ENCODE assay signal across 10 mouse cellular contexts in genomic region chr11:117627060-117627562, GRCm38 (mm10). TPM values are rescaled to one million over a fixed set of nuclear protein-coding genes. Genes with fewer than 3 reads are reported as not detected.
DNase-seq lines count a peak whose midpoint lies in the region; ATAC-seq and TF ChIP-seq lines count a peak whose summit lies in the region.
"Had no signal": no experiment of that assay in that cellular context is flagged by ENCODE, and none has a peak within 500 bp of the region (broad histone marks: within the 10 kb centered on the region; RNA-seq: fewer than 3 reads in every experiment).

No protein-coding gene starts in this region.

- peak overlapping the region; percentile 39 for H3K9ac ChIP-seq in forebrain, postnatal 0 days
- H3K9ac ChIP-seq: heart, embryonic 15.5 days; liver, embryonic 13.5 days had no signal

- no peak overlapping the region for H3K4me3 ChIP-seq in forebrain, postnatal 0 days (ENCODE audit: low read depth, low read length)
- no peak overlapping the region for H3K4me3 ChIP-seq in kidney, adult 2 months (ENCODE audit: insufficient read depth, low read depth, low read length)
- H3K4me3 ChIP-seq: heart, embryonic 15.5 days; liver, embryonic 13.5 days had no signal

- 12% methylated on average over 5 of the region's 5 CpGs for WGBS in forebrain, postnatal 0 days
- WGBS in kidney, adult 2 months: 62% methylated on average over 5 of the region's 5 CpGs

- peak overlapping the region; percentile 86 for H3K27ac ChIP-seq in forebrain, postnatal 0 days (ENCODE audit: low read depth, low read length)
- H3K27ac ChIP-seq in kidney, adult 2 months (ENCODE audit: insufficient read depth, low read depth, low read length): no peak overlapping the region
- H3K27ac ChIP-seq: heart, embryonic 15.5 days; liver, embryonic 13.5 days had no signal

- peak overlapping the region; percentile 42 for H3K4me2 ChIP-seq in forebrain, postnatal 0 days (ENCODE audit: low read depth)
- H3K4me2 ChIP-seq: heart, embryonic 15.5 days; liver, embryonic 13.5 days had no signal

- no peak for TF ChIP-seq CTCF in forebrain, postnatal 0 days (IDR thresholded peaks at IDR 0.05; ENCODE audit: low read depth)
- no peak for TF ChIP-seq CTCF in kidney, adult 2 months (conservative IDR thresholded peaks at IDR 0.05; ENCODE audit: insufficient read depth, insufficient read length, low read depth, low read length)

- no peaks in the 10 kb centered on the region for H3K36me3 ChIP-seq in forebrain, postnatal 0 days (ENCODE audit: insufficient read depth)
- H3K36me3 ChIP-seq in kidney, adult 2 months (ENCODE audit: control insufficient read depth, insufficient read depth, low read length): no peaks in the 10 kb centered on the region
- H3K36me3 ChIP-seq: heart, embryonic 15.5 days; liver, embryonic 13.5 days had no signal

- no peak for ATAC-seq in cerebellum, adult (ENCODE audit: insufficient number of reproducible peaks, low FRiP score, low TSS enrichment)
- ATAC-seq in forebrain, postnatal 0 days: peak; percentile 44

- DNase-seq in cerebellum, adult 11 months: peak; percentile 59
- DNase-seq in ZHBTc4 (ENCODE audit: low read depth, low spot score): peak; percentile 54
- peak; percentile 69 for DNase-seq in forebrain, postnatal 0 days
- peak; percentile 38 for DNase-seq in retina, embryonic 14.5 days (ENCODE audit: low spot score)
- no peak for DNase-seq in kidney, postnatal 25 days
- DNase-seq in Muller cell, postnatal 12 days (ENCODE audit: inconsistent ontology term): no peak
- DNase-seq in kidney, adult 2 months: no peak
- DNase-seq: liver, embryonic 13.5 days had no signal

- H3K9me3 ChIP-seq in forebrain, postnatal 0 days (ENCODE audit: low read length): no peaks in the 10 kb centered on the region
- H3K9me3 ChIP-seq: heart, embryonic 15.5 days; liver, embryonic 13.5 days had no signal

- TF ChIP-seq POLR2A in kidney, adult 2 months (IDR thresholded peaks at IDR 0.05; ENCODE audit: low read depth, low read length): no peak

- H3K4me1 ChIP-seq in forebrain, postnatal 0 days (ENCODE audit: insufficient read depth): peaks cover 33% of the 10 kb centered on the region
- no peaks in the 10 kb centered on the region for H3K4me1 ChIP-seq in kidney, adult 2 months (ENCODE audit: control insufficient read depth, insufficient read depth, low read length)
- H3K4me1 ChIP-seq: liver, embryonic 13.5 days had no signal

- no peaks in the 10 kb centered on the region for H3K27me3 ChIP-seq in forebrain, postnatal 0 days (ENCODE audit: insufficient read depth, low read length)
- H3K27me3 ChIP-seq in kidney, adult 2 months (replicated peaks; ENCODE audit: control insufficient read depth, insufficient read depth, low read length): no peaks in the 10 kb centered on the region

RNA-seq across cellular contexts. Expression of gene Tnrc6c, which starts 27.0 kb away (rescaled TPM):
- 56.9 and 71.6 TPM in 2 replicates for total RNA-seq in forebrain, postnatal 0 days (2014; rRNA removed)
- polyA plus RNA-seq in forebrain, postnatal 0 days (2015; fragmentation: Nextera tagmentation; extraction: Ambion mirVana): 13.1 and 19.9 TPM in 2 replicates
- polyA plus RNA-seq in kidney, adult 2 months (2012; rRNA removed): 14.9 and 16.8 TPM in 2 replicates

Comparison
In these comparisons a context has a peak if more than half of its experiments do, and no peak if none do; other contexts are left out.
1. DNase-seq: peak in cerebellum, adult 11 months (single experiment), ZHBTc4 (single experiment), forebrain, postnatal 0 days (single experiment) and retina, embryonic 14.5 days (single experiment); none in kidney, postnatal 25 days (0 of 2), Muller cell, postnatal 12 days (single experiment) and kidney, adult 2 months (single experiment).